Mouse (Mus musculus): ENCODE results near the gene Asic5. TPM values are rescaled to one million over a fixed set of nuclear protein-coding genes. Genes with fewer than 3 reads are reported as not detected.

The Asic5 gene
- polyA plus RNA-seq (2014; fragmentation: Illumina TruSeq; extraction: RNeasy Lipid Tissue Mini Kit (QIAGEN cat#74804); ENCODE audit: low read depth, low replicate concordance), result not detected

DNA sequence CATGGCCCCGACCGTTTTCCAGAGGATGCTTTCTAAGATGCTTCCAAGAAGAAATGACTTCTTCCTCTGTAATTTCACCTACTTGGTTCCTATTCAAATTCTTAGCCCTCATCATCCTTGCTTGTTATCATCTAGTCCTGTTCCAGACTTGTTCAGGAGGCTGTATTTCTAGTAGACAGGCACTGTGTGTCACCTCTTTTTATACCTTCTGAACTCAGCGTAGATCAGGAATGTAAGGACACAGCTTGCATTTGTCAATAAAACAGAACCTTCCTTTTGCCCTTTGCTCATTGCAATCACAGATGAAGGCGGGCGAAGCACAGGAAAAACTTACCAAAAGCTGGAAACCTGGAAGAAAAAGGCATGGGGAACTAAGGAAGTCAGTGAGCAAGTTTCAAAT, at the start of gene Asic5:
Gene Asic5, plus strand, starts transcription at position 301 of the 400 bp plus-strand sequence.

DNA sequence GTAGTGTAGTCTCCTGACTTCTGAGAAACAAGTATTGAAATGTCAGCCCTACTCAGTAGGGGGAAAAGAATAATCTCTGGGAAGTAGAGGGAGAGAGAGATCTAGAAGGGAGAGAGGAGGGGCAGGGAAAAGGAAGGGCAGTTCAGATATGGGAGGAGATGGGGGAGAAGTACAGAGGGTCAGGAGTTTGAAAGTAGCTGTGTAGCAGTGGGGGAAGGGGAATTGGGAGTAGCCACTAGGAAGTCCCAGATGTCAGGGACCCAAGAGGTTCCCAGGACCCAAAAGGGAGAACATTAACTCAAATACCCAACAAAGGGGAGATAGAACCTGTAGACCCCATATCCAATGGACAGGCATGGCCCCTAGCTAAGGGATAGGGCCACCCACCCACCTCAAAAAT, 6.0 kb upstream of the Asic5 start, which contains the start of gene Tdo2:
Gene Tdo2, minus strand, starts transcription at position 101 of the 400 bp plus-strand sequence.

Other genes with a start within 250 kb of the Asic5 start
- gene Ctso, start 49.7 kb upstream of the Asic5 start, polyA plus RNA-seq (2014; fragmentation: Illumina TruSeq; extraction: RNeasy Lipid Tissue Mini Kit (QIAGEN cat#74804); ENCODE audit: low read depth, low replicate concordance), result 40.5 TPM
- 1.7 TPM for gene Tdo2, start 6.1 kb upstream of the Asic5 start, polyA plus RNA-seq (2014; fragmentation: Illumina TruSeq; extraction: RNeasy Lipid Tissue Mini Kit (QIAGEN cat#74804); ENCODE audit: low read depth, low replicate concordance)
- 6.1 TPM for gene Gucy1b1, start 92.4 kb downstream of the Asic5 start, polyA plus RNA-seq (2014; fragmentation: Illumina TruSeq; extraction: RNeasy Lipid Tissue Mini Kit (QIAGEN cat#74804); ENCODE audit: low read depth, low replicate concordance)
- 14.6 TPM for gene Gucy1a1, start 163.5 kb downstream of the Asic5 start, polyA plus RNA-seq (2014; fragmentation: Illumina TruSeq; extraction: RNeasy Lipid Tissue Mini Kit (QIAGEN cat#74804); ENCODE audit: low read depth, low replicate concordance)

All from adipose tissue, adult 10 weeks (tissue).